Mouse (Mus musculus) skeletal muscle tissue, adult 2 months (tissue): ENCODE results near the gene Khdc1c.
A peak's percentile ranks its signal among the peaks of the same experiment; 100 is the strongest.
"Not testable (repeated sequence)": the region's sequence is repeated elsewhere in the genome, so short reads cannot be mapped to it uniquely, and the experiment has no call there.

ENCODE experiments used
- DNase-seq: peaks from one replicate; pipeline ENCODE4 v3.0.0-alpha.2; 2012; ENCODE audit warnings: low read depth, low spot score

Gene Khdc1c

GRCm38 (mm10) chr1:21368031-21368430, at the start of gene Khdc1c:
TSS of gene Khdc1c (plus strand) at chr1:21368331.
- not testable (repeated sequence) for DNase-seq

- not testable (repeated sequence) for DNase-seq
Observed at GRCm38 (mm10) chr1:21320271-21320670, 47.9 kb upstream of the Khdc1c start.

GRCm38 (mm10) chr1:21321656-21322055, 46.5 kb upstream of the Khdc1c start:
- no peak for DNase-seq

- DNase-seq = no peak
Observed at GRCm38 (mm10) chr1:21323996-21324574, 44.0 kb upstream of the Khdc1c start.

- DNase-seq = no peak
Observed at GRCm38 (mm10) chr1:21324633-21325032, 43.5 kb upstream of the Khdc1c start.

GRCm38 (mm10) chr1:21326733-21327132, 41.4 kb upstream of the Khdc1c start:
- DNase-seq = no peak

GRCm38 (mm10) chr1:21331161-21331560, 37.0 kb upstream of the Khdc1c start:
- DNase-seq = not testable (repeated sequence)

GRCm38 (mm10) chr1:21333222-21333973, 34.7 kb upstream of the Khdc1c start:
- DNase-seq = no peak

- no peak for DNase-seq
Observed at GRCm38 (mm10) chr1:21335836-21336235, 32.3 kb upstream of the Khdc1c start.

GRCm38 (mm10) chr1:21340745-21341144, 27.4 kb upstream of the Khdc1c start:
- no peak for DNase-seq

- peak; percentile 24 for DNase-seq
Observed at GRCm38 (mm10) chr1:21344253-21344652, 23.9 kb upstream of the Khdc1c start.

GRCm38 (mm10) chr1:21344752-21345151, 23.4 kb upstream of the Khdc1c start:
- not testable (repeated sequence) for DNase-seq

- DNase-seq = no peak
Observed at GRCm38 (mm10) chr1:21349341-21349740, 18.8 kb upstream of the Khdc1c start, which contains the start of gene Khdc1a. TSS of gene Khdc1a (plus strand) at chr1:21349641.

- no peak for DNase-seq
Observed at GRCm38 (mm10) chr1:21383256-21383655, 15.1 kb downstream of the Khdc1c start, which contains the start of gene Khdc1b. TSS of gene Khdc1b (plus strand) at chr1:21383556.

GRCm38 (mm10) chr1:21391138-21391671, 23.1 kb downstream of the Khdc1c start:
- no peak for DNase-seq

GRCm38 (mm10) chr1:21402804-21403203, 34.7 kb downstream of the Khdc1c start:
- no peak for DNase-seq

GRCm38 (mm10) chr1:21407266-21407665, 39.1 kb downstream of the Khdc1c start:
- no peak for DNase-seq

GRCm38 (mm10) chr1:21411331-21412196, 43.4 kb downstream of the Khdc1c start:
- peak; percentile 48 for DNase-seq

GRCm38 (mm10) chr1:21412197-21412555, 44.0 kb downstream of the Khdc1c start:
- no peak for DNase-seq

- DNase-seq = no peak
Observed at GRCm38 (mm10) chr1:21419370-21419769, 51.2 kb downstream of the Khdc1c start.
